Mouse (Mus musculus) G1E (cell line): Measurements from ENCODE around the gene Dhdds.

Experiments used
- CTCF ChIP-seq: IDR thresholded peaks from 2 replicates; pipeline ENCODE4 v1.5.1; 2012; ENCODE audit warnings: low read depth, low read length, inconsistent platforms, mixed read lengths
- GATA1 ChIP-seq: IDR thresholded peaks from 2 replicates; pipeline ENCODE4 v1.6.1; 2012; ENCODE audit warnings: borderline replicate concordance, low read length, inconsistent platforms, mixed read lengths
- GATA2 ChIP-seq: IDR thresholded peaks from 2 replicates; pipeline ENCODE4 v1.6.1; 2012; ENCODE audit warnings: low read depth, low read length, inconsistent platforms, borderline replicate concordance
- TAL1 ChIP-seq: conservative IDR thresholded peaks from 2 replicates; pipeline ENCODE4 v1.6.1; 2012; ENCODE audit warnings: low read depth, low read length, inconsistent platforms, mixed read lengths

DNA sequence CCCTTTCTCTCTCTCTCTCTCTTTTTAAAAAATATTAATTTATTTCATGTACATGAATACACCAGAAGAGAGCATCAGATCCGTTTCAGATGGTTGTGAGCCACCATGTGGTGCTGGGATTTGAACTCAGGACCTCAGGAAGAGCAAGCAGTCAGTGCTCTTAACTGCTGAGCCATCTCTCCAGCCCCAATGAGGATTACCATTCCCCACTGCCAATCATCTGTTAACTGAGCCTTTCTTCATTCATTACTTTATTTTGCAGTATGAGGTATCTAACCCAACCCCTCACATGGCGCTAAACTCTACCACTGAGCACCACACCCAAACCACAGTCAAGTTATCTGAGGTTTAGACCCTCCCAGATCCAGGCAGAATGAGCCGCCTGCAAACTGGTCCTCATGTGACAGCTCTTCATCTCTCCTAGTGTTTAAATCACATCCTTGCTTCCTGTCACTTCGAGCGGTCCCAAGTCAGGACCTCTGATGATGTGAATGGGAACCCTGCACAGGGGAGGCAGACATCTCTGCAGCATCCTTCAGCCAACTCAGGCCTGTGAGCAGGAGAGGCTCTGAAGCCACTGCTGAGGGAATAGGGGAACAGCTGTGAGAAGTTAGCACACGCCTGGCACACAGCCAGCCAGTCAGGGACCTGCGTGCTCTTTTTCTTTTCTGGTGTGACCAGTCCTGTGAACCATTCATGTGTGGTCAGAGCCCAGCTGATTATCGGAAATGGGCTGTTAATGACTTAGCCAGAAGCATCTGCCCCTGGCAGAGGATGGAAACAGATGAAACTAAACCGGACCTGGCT is 40.8 kb upstream of the Dhdds start:
- TF ChIP-seq TAL1 (no peak), CTCF (no peak), GATA1 (no peak), GATA2 (no peak)
